Mouse (Mus musculus) bone marrow macrophage, adult 2 months (primary cell): ENCODE measurements around the gene H2-D1. TPM values are rescaled to one million over a fixed set of nuclear protein-coding genes. Genes with fewer than 3 reads are reported as not detected.

ENCODE experiments used
- H3K27ac ChIP-seq: 2 replicates; pipeline ENCODE4 v1.5.1; 2012; ENCODE audit warnings: low read depth, low read length; ENCODE audit not compliant: insufficient read depth
- H3K4me1 ChIP-seq: 2 replicates; pipeline ENCODE4 v1.6.1; 2012; ENCODE audit warnings: low read length; ENCODE audit not compliant: control insufficient read depth, insufficient read depth
- H3K4me3 ChIP-seq: 2 replicates; pipeline ENCODE4 v1.5.1; 2012; ENCODE audit warnings: mild to moderate bottlenecking, low read length, moderate library complexity; ENCODE audit not compliant: insufficient read depth
- CTCF ChIP-seq: IDR thresholded peaks from 2 replicates; pipeline ENCODE4 v1.5.1; 2012; ENCODE audit warnings: low read depth, mild to moderate bottlenecking, low read length, moderate library complexity
- POLR2A ChIP-seq: IDR thresholded peaks from 2 replicates; pipeline ENCODE4 v1.6.1; 2012; ENCODE audit warnings: mild to moderate bottlenecking, low read depth, low read length, borderline replicate concordance
- polyA plus RNA-seq: library from polyadenylated mRNA; stranded (reverse); fragments of >200 nt; gene quantifications from 2 replicates; pipeline ENCODE4 v1.2.4, GENCODE M21; 2012; ENCODE audit not compliant: missing spikeins, insufficient read depth, insufficient read length

The H2-D1 gene
- polyA plus RNA-seq, 1 experiment: 2,856 TPM

DNA sequence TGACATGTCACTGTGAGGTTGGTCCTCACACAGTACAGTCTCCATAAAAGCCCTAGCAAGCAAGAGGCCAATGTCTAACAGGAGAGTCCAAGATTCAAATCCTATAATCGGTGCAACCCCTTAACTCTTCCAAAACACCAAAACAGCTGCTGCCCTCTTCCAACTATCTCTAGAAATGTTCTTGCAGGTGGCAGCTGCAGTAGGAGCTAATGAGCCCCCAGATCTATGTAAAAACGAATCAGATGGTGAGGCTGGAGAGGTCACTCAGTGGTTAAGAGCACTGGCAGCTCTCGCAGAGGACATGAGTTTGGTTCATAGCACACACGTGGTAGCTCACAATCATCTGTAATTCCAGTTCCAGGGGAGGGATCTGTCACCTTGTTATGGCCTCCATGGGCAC is 6.8 kb upstream of the H2-D1 start:
- Histone ChIP-seq H3K4me3 (no peak overlapping the region), H3K27ac (peak overlapping the region; percentile 5; the same call in 1 of the 2 replicates), H3K4me1 (peaks cover 35% of the 10 kb centered on the region)
- TF ChIP-seq POLR2A (no peak), CTCF (no peak)

DNA sequence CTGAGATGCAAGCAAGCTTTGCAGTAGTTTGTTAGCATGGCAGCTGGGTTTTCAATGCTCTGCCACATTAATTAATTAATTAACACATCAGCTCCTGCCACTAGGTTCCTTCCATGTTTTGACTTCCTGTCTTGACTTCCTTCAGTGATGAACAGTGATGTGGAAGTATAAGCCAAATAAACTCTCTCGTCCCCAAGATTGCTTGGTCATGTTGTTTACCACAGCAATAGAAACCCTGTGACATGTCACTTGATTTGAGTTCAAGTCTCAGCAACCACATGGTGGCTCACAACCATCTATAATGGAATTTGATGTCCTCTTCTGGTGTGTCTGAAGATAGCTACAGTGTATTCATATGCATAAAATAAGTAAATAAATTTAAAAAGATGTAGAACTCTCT is 5.2 kb upstream of the H2-D1 start:
- no peak for TF ChIP-seq POLR2A
- TF ChIP-seq CTCF: no peak
- Histone ChIP-seq H3K27ac (peak overlapping the region; percentile 93), H3K4me1 (peaks cover 45% of the 10 kb centered on the region), H3K4me3 (peak overlapping the region; percentile 51; the same call in 1 of the 2 replicates)

DNA sequence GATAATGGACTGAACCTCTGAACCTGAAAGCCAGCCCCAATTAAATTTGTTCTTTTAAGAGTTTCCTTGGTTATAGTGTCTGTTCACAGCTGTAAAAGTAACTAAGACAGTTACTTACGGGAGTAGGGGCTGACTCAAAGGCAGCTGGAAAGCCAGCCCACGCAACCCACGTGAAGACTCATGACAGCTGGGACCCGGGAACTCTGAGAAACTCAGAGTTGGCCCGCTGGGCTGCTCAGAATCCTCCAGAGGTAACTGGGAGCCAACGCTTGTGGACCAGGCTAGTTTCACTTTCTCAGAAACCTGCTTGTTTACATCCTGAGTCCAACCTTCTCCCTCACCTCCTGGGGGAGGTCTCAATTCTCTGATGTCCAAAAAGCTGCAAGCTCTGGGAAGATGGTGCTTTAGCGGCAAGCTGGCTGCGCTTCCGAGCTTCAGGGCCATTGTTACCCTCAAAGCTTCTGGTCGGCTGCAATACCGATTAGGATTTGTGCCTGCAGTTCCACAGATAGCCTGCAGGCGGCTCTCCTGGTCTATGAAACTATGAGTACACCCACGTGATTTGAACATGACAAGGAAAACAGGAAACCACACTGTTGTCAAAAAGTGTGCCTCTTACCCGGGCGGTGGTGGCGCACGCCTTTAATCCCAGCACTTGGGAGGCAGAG is 4.6 kb upstream of the H2-D1 start:
- Histone ChIP-seq H3K4me1 (peaks cover 45% of the 10 kb centered on the region), H3K4me3 (peak overlapping the region; percentile 51), H3K27ac (peak overlapping the region; percentile 93)
- TF ChIP-seq POLR2A: no peak
- peak; percentile 76; the same call in 1 of the 2 replicates for TF ChIP-seq CTCF

DNA sequence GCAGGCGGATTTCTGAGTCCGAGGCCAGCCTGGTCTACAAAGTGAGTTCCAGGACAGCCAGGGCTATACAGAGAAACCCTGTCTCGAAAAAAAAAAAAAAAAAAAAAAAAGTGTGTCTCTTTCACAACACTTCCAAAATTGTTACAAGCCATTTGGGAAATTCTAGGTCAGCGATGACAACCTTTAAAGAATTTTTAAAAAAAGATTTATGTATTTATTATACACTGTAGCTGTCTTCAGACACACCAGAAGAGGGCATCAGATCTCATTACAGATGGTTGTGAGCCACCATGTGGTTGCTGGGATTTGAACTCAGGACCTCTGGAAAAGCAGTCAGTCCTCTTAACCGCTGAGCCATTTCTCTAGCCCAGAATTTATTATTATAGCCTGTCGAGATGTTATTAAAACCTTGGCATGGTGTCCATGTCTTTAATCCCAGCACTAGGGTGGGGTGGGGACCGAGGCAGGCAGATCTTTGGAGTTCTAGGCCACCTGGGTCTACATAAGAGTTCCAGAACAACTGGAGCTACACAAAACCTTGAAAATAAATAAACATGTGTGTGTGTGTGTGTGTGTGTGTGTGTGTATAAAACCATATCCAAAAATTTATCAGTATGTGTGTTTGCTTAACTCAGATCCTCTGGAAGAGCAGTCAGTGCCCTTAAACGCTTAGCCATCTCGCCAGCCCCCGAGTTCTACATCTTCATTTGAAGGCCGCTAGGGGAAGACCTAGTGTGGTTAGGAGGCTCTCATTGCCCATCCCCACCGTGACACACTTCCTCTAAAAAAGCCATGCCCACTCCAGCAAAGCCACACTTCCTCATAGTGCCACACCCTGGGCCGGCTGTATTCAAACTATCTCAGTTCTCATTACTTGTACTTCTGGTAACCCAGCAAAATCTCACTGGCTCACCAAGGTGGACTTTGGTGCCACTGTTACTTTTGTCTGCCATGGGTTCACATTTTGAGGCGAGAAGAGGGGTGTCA is 3.7 kb upstream of the H2-D1 start:
- H3K4me1 ChIP-seq: peaks cover 45% of the 10 kb centered on the region
- peak overlapping the region; percentile 25 for H3K4me3 ChIP-seq
- TF ChIP-seq CTCF (no peak), POLR2A (no peak)
- peak overlapping the region; percentile 93 for H3K27ac ChIP-seq

DNA sequence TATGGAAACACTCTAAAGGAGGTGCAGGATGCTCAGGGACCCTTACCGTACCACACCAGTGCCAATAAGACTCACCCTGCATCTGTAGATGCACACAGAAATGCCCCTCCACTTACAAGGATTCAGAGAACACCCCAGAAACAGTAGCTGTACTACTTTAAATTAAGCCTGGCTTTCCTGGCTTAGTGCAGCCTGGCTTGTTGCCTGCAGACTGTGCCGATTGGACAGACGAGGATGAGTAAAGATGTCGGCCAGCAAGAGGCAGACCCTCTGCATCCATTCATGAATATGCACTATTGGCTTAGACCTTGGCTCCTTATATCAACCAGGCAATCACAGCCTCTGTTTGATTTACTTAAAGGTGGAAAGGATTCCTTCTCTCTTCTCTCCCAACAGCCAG is 2.9 kb upstream of the H2-D1 start:
- peak overlapping the region; percentile 25 for H3K4me3 ChIP-seq
- peaks cover 45% of the 10 kb centered on the region for H3K4me1 ChIP-seq
- peak overlapping the region; percentile 92 for H3K27ac ChIP-seq
- no peak for TF ChIP-seq POLR2A
- no peak for TF ChIP-seq CTCF

DNA sequence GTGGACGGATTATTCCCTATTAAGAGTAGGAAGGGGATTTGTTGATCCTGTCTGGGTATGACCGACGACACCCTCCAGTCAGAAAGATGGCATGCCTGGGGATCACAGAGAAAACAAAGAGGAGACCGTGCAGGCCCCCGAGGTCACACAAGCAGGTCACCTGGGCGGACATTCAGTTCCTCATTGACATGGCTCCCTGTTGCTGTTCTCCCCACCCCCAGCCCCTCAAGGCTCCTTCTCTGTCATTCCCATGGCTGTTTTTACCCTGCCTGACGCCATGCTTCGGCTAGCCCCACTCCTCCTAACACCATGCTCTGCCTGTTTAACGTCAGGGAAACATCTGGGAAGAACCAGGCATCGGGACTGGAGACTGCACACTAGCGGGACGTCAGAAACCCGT is 879 bp upstream of the H2-D1 start:
- H3K27ac ChIP-seq: peak overlapping the region; percentile 90

DNA sequence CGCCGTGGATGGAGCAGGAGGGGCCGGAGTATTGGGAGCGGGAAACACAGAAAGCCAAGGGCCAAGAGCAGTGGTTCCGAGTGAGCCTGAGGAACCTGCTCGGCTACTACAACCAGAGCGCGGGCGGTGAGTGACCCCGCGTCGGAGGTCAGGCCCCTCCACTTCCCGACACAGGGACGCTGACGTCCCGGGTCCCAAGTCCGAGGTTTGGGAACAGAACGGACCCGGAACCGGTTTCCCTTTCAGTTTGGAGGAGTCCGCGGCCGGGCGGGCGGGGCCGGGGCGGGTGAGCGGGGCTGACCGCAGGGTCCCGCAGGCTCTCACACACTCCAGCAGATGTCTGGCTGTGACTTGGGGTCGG is 973 bp downstream of the H2-D1 start:
- no peak for TF ChIP-seq CTCF
- no peak for TF ChIP-seq POLR2A
- peaks cover 26% of the 10 kb centered on the region for H3K4me1 ChIP-seq
- peak overlapping the region; percentile 86 for H3K4me3 ChIP-seq
- peak overlapping the region; percentile 60 for H3K27ac ChIP-seq

More for the DNA sequence above, 879 bp upstream of the H2-D1 start:
- TF ChIP-seq CTCF: no peak
- TF ChIP-seq POLR2A: no peak
- no peak overlapping the region for H3K4me3 ChIP-seq
- peaks cover 34% of the 10 kb centered on the region for H3K4me1 ChIP-seq

DNA sequence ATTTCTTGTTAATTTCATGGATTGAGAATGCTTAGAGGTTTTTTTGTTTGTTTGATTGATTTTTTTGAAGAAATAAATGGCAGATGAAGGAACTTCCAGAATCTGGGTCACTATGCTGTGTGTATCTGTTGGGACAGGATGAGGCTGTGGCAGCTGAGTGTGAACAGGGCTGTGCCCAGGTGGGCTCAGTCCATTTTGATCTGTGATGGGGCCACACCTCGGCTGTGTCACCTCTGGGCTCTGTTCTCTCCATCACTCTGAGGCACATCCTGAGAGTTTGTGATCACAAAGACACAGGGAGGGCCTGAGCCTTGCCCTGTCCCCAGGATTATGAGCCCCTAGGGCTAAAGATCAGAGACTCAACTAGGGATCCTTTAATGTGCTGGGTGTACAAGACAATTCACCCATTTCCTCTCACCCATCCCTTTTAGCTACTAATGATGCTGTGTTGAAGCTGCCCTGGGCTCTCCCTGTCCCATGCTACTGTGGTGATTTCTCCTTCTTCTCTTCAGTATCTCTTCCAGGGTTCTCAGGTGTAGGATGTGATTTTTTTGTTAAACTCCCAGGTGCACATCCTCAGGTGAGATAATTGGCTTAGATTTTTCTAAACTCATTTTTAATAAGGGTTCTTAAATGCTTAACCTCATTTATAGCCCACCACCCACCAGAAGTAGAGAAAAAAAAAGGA is 5.0 kb downstream of the H2-D1 start:
- TF ChIP-seq POLR2A (no peak), CTCF (no peak)
- Histone ChIP-seq H3K4me3 (no peak overlapping the region), H3K27ac (no peak overlapping the region), H3K4me1 (peaks cover 7% of the 10 kb centered on the region)

DNA sequence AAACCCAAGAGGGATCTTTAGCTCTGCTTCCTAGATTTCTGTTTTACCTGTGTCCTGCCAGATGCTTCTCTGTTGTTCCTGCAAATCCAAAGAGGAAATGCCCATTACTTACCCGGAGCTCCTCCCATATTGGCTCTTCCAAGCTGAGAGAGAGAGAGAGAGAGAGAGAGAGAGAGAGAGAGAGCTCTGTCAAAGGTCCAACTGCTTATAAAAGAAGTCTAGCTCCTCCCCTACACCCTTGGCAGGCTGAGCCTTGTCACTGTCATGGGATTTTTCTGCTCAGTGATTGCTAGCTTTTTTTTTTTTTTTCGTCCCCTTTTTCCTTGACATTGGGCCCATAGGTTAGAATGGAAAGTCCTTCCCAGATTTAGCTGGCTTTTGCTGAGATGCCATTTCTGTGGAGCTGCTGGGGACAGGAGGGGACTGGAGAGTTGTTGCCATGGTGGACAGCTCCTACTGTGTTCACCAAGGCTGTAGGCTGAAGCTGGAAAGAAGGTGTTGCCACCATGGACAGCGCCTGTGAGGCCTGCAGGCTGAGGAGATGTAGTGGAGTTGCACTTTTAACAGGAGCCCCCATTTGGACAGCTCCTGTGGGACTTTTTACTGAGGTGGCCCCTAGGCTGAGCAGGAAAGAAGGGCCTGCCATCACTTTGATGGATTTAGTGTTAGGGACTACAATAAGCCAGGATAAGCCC is 7.3 kb downstream of the H2-D1 start:
- no peak for TF ChIP-seq POLR2A
- TF ChIP-seq CTCF: no peak
- H3K4me1 ChIP-seq: peaks cover 10% of the 10 kb centered on the region
- H3K27ac ChIP-seq: no peak overlapping the region
- no peak overlapping the region for H3K4me3 ChIP-seq
